Mouse (Mus musculus) forelimb bud, embryonic 11.5 days (tissue): Measurements from ENCODE around the gene Nup93.

Experiments
- DNase-seq: peaks from one replicate; pipeline ENCODE4 v3.0.0-alpha.2; 2012; ENCODE audit warnings: low read depth, low spot score

Gene Nup93

DNA sequence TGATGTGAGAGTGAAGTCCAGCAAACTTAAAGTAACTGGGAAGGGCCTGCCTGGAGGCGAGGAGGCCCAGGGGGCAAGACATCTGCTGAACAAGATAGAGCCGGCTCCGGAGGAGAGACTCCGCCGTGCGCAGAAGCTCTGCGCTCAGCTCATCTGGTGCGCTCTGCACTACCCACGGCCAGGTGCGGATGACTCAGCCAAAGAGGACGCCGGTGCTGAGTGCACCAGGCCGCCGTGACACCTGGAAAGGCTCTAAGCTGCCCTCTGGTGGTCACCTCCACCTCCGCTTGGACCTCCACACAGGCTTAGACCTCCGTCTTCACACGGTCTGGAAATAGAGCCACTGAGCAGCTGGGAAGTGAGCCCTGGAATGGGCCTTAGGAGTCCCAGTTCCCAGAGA lies 27.8 kb upstream of the Nup93 start:
- peak; percentile 75 for DNase-seq

DNA sequence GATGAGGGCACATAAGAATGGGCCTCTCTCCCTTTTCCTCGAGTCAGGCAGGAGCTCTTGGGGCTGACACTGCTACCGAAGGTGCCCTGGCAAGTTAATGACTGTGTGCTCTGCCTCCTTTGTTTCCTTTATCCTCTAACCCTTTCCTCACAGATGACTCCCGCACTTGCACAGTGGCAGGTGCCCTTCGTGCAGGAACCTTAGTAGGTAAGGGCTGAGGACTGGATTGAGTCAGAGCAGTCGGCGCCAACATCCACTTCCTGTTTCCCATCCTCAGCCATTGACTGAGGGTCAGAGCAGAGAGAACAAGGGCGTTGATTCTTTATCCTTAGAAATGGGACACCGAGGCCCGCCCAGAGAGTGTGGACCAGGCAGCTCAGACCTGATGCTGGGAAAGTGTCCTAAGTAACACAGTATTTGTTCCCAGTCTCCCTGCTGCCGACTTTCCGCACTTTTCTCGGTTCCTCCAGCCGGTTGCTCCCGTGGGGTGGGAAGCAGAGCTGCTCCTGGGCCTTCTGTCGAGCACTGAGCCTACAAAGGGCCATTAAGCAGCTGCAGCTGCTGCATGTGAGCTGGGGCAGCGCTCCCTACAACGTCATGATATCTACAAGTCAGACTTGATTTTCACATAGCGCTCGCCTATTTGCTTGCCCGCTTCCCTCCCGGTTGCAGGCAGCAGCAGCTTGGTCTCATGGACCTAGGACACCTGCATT lies 26.9 kb upstream of the Nup93 start:
- DNase-seq: no peak

DNA sequence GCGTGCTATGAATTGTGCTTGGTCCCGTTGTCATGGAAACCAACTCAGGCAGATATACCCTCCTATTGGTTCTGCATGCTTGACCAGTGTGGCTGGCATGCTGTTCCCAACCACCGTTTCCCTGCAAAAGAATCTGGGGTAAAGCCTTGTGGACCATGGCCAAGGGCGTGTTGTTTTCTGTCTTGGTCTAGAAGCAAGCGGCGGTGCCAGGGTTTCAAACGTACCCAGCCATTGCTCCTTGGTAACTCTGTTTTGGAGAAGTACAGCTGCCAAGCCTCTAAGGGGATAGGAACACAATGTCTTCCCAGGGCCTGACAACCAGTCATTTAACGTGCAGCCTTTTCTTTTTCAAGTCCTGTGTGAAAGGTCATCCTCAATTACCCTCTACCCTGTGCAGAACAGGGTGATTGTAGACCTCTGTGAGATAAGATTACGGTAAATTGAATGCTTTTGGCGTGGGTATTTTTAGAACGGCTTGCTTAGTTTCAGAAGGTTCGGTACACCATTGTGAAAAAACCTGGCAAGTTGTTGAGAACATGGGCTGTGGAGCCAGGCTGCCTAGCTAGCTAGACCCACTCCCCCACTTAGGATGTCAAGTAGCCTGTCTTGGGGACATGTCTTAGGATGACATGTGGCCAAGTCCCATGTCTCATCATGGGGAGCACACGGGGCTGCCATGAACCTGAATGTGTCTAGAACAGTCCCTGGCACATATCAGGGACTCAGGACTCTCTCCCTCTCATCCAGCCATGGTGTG lies 24.9 kb upstream of the Nup93 start:
- DNase-seq: no peak

DNA sequence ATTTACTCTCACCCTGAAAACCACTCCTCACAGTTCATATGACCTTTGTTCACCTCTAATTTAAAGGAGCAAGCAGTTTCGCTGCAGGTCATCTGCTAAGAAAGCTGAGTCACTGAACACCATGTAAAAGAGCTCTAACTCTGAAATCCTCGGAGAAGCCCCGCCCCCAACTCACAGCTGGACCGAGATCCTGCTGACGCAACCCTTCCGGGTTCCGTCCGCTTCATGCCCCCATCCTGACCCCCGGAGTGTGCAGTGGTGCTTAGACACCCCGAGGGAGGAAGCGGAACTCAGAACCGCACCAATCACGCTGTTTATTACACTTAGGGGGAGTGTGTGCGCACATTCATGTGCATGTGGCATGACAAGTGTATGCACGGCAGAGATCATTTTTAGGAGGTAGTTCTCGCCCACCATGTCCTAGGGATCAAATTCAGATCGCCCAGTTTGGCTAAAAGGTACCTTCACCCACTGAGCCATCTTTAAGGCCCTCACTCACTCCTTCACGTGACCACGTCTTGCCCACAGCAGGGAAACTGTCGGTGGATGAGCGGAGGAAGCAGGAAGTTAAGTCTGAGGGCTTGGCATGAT lies 23.2 kb upstream of the Nup93 start:
- DNase-seq: no peak

DNA sequence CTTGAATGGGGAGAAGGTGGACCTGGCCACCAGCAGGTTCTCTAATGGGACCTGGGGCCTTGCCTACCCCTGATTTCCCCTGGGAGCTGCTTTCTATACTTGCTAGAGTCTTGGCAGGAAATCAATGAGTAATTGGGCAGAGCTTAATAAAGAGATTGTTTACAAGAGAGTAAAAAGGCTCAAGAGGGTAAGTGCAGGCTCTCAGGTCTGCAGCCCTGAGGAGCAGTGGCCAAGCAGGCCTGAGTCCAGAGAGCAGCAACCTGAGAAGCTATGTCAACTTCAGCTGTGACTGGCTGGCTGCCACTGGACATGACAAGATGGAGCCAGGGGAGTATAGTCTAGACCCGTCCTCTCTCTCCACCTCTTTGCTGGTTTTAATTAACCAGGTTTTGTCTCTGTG lies 21.4 kb upstream of the Nup93 start:
- no peak for DNase-seq

DNA sequence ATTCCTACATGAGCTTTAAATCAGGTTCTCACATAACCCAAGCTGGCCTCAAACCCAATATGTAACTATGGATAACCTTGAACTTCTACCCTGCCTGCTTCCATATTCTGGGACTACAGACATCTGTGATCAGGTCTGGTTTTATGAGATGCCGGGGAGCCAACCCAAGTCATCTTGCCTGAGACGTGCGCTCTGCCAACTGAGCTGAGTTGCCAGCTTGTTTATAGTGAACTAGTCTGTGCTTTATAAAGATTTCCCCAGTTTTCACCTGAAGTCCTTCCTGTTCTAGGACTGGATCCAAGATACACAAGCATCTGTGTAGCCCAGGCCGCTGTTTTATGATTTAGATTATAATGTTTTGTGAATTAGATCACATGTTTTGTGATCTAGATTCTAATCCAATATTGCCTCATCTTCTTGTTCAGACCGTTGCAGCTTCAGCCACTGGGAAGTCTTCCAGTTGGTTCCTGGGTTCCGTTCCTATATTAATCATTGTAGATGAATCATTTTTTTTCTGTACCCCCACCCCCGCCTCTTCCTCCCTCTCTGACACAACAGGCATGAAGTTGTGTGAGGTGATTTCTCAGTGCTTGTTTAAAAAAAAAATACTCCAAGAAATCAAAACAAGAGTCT lies 19.7 kb upstream of the Nup93 start:
- no peak for DNase-seq

DNA sequence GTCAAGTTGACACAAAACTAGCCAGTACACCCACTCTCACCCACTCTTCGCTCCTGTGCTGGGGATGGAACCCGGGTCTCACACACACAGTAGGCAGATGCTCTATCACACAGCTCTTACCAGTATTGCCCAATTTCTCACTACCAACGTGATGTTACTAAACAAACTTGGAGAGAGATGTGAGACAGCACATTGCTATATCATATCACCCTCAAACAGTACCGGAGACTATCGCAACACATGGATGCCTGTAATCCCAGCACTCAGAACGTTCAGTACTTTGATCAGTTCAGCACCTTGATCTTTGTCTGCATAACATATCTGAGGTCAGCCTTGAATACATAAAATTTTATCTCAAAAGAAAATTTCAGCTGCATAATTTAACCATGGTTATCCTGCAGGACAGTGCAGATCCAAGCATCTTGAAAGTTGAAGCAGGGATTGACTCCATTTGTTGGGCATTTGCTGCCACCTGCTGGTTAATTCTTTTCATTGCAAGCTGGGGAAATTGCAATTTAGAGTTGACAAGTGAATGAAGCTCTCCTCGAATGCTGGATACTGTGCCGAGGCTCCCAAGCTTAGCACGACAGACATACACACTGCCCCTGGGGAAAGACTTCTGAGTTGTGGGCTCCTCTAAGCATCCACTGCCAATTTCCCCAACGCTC lies 15.0 kb upstream of the Nup93 start:
- DNase-seq: peak; percentile 77

DNA sequence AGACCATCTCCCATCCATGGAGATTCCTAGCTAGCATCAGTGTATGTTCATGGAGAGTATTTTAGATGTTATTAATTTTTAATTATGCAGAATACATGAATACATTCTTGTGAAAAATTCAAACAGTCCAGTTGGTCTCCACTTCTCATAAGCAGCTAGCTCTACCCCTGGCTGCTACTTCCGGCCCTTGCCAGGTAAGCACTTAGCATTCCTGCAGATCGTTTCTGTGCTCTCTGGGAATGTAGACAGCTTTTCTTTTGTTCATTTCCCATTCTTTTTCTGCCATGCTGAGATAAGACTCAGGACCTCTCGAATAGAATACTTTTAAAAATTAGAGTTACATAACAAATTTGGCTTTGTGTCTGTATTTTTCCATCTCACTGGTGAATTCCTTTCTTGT lies 10.3 kb upstream of the Nup93 start:
- no peak for DNase-seq

DNA sequence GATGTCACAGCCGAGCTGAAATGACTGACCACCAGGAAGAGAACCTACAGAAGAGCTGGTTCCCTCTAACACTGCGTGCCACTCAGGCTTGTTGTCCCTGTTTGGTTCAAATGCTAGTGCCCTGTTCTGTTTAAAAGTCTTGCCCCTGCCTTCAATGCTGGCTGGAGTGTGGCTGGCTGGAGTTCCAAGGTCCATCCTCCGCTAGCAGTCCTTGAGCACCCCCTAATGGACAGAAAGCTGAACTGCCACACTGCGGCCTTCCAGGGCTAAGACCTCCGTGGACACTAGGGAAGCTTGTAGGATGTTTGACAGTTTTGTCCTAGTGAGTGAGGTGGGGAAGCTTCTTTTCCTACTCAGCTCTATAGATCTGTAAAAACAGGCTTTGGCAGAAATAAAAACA lies 8.6 kb upstream of the Nup93 start:
- peak; percentile 76 for DNase-seq

DNA sequence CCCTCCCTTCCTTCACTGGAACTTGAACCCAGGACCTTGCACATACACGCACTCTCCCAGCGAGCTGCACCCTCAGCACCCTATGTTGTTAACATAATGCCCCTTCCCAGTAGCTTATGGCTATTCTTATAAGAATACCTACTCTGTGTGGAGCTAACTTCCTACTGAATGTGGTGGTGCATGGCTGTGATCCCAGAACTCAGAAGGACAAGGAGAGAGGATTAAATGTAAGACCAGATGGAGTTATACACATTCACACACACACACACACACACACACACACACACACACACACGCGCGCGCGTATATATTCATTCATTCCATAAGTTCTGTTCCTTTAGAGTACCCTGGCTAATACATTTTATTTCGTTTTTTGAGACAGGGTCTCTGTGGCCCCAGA lies 8.1 kb upstream of the Nup93 start:
- no peak for DNase-seq

DNA sequence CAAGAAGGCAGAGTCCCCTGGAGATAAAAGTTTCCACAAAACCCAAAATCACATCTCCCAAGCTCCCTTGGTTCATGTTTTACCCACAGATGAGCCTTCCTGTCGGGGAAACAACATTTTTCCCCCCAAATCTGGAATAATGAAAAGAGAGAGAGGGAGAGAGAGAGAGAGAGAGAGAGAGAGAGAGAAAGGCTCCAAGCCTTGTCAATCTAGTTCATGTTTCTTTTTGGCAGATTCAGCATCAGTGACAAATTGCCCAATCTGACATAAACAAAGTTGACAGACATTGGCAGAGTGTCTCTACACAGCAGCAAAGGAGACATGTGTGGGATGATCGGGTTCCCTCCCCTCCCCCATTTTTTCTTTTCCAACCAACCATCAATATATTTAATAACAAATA lies 6.9 kb upstream of the Nup93 start:
- DNase-seq: no peak

DNA sequence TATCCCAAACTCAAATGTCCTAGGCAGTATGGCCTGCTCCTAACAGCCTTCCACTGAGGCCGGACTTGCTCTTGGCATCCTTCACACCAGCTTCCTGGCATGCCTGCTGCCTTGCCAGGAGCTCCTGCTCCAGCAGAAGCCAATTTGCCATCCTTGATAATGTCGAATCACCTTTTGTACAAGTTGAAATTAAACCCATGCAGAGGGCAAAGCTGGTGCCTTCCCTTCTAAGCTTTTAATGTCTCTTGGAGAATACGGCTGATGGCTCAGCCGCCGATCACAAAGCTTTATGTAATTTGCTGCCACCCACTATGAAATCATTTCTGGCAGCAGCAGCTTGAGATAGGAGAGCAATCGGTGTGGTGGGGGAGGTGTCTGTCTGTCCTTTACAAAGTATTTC lies 4.7 kb upstream of the Nup93 start:
- no peak for DNase-seq

DNA sequence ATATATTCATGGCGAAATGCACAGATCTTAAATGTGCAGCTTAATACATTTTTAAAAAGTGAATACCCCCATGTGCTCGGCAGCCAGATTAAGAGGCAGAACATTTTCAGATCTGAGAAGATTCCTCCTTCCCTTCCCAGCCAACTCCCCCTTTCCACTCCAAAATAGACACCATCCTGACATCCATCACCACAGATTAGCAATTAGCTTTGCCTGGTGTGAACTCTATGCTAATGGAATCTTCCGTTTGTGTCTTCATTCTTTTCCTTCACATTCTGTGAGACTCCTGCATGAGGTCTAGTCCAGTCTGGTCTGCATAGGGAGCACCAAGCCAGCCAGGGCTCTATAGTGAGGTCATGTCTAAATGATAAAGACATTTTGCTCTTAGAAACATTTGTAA lies 4.1 kb upstream of the Nup93 start:
- no peak for DNase-seq

DNA sequence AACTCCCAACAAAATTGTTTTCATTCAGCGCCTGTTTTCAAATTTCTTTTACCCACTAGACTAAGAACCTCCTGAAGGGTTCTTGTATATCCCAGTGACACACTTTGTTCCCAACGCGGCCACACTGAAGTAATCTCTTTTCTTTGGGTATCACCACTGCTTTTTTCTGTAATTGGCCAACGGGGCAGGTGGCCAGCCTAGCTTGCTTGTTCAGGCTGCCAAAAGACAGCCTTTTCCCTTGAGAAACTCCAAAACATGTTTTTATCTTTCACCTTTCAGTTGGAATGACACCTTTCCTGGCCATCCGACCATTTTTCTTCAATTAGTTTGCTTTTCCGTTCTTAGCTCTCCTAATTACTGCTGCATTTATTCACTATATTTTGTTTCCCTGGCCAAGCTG lies 545 bp upstream of the Nup93 start:
- DNase-seq: no peak

DNA sequence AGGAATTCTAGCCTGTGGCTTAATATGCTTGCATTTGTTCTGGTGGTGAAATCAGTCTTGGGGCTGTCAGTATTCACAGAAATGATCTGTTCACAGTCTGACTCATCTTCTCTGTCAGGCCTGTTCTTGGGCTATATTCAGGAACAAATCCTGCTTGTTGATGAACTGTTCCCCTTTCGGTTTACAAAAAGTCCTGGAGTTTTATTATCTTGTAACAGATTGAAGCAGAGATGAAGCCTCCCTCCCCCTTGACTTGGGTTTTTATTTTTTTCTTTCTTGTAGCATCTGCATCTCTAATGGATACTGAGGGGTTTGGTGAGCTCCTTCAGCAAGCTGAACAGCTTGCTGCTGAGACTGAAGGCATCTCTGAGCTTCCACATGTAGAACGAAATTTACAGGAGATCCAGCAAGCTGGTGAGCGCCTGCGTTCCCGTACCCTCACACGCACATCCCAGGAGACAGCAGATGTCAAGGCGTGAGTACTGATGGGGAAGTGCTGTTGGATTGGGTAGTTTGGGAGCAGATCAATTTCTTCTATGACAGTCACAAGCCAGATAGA lies 13.1 kb downstream of the Nup93 start:
- DNase-seq: no peak

DNA sequence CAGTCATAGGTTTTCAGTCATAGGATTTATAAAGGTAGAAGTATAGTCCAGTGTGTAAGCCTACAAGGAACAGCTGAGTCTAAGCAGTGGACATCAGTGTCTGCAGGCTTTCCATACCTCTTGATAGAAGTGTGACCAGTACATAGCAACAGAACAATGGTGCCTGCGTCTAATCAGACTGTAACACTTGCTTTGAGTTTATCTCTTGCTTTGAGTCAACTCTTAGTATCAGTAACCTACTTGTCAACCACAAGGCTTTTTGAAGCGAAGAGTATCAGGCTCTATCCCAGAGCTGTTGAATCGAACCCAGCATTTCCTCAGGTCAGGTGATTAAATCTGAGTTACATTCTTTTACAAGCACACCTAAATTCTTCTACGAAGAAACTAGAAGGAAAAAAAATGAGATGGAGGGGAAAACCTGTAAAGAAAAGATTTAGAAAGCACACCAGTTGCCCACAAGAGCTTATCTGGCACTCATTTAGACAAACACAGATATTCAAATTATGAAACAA lies 25.9 kb downstream of the Nup93 start:
- no peak for DNase-seq

DNA sequence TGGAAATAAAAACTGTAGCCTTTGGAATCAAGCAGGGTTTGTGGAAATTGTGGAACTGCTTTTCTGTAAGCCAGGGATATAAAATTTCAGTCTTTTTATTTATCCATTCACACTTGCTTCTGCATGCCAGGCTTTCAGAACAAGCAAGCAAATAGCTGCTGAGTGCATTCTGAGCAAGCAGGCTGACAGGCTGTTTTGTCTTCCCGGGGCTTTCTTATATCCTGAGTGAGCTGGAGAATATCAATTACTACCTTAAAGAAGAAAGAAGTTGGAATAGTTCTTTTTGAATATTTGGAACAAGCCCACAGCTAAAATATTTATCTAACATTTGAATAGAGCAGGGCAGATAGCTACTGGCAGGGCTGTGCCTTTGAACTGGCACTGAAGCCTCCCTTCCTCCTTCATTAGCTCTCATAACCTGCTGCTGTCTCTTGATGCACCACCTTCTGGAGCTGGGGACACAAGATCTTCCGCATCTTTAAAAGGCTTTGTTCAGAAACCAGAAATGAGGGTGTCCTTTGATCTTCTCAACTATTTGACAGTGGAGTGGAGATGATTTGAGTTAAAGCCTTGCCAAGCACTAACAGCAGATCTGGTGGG lies 35.6 kb downstream of the Nup93 start:
- no peak for DNase-seq

DNA sequence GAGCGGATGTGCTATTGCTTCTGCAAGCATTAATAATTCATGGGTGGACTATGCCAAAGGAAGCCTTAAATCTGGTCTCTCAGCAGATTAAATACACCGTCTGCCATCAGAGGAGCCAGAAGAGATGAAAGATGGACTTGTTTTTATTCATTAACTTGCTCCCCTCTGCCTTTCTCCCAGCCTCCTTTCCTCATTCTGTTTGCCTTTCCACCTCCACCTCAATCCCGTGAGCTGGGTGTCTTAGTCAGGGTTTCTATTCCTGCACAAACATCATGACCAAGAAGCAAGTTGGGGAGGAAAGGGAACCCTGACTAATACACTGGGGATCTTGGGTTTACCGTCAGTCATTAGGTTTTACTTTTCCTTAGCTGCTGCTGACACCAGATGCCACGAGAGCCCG lies 44.5 kb downstream of the Nup93 start:
- DNase-seq: no peak

DNA sequence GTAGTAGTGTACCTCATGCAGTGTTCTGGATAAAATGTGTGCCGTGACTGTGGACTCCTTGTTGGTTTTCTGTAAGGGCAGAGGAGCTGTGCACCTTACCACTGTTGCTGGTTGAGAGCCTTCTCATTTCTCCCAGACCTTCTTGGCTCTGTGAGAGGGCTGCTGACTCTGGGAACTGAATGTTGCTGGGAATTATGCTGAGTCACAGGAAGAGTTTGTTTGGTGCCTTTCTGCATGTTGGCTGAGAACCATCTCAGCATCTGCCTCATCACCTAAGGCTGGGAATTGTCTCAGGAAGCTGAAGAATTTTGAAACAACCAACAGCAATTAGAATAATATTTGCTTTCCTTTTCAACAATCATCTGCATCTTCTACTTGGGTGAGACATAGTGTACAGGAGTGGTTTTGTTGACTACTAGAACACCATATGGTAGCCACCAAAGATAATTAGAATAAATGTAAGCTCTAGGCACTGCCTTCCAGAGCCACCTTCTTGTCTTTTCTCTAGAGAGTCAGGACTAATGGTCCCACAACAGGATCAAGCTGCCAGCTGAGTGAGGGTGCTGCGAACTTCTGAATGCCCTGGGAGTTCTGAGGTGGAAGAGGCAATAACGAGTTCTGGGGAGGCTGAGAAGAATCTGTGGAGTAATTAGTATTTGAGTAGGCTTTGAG lies 48.4 kb downstream of the Nup93 start:
- DNase-seq: no peak

DNA sequence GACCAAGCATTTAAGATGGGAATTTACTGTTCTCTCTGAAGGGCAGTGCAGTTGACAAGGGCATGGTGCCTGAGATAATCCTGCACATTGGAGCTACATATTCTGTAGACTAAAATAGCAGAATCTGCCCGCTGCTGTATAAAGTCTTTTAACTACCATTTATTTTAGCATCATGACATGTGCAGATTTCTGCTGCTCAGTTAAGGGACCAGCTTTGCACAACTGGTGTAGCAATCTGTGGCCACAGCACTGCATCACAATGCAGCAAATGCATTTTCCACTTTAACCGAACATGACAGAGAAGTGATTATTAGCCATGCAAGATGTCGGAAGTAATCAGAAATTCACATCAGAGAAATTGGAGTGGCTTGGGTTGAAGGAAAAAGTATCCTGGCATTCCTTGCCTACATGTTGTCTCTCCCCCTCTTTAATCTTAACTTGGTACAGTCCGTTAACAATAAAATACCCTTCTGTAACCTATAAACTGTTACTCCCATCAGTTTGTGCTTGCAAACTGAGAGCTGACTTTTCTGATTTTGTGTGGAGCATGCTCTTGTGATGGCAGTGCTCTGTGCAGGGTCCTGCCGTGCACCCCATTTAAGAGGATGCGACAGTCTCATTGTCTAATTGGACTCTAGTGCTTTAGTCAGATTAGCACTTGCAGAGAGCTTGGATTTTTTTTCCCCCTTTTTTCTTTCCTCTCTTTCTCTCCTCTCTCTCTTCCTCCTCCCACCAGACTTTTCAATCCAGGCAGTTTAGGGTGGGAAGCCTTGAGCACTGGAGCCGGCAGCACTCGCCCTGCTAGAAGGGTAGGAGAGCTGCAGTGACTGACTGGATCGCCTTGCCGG lies 52.2 kb downstream of the Nup93 start:
- peak; percentile 43 for DNase-seq
